Mouse (Mus musculus) frontal cortex, postnatal 25 days (tissue): ENCODE results near the gene Tmem60.

ENCODE experiments used
- DNase-seq, 2 experiments: peaks; one replicate each; pipeline ENCODE4 v3.0.0; 2022; ENCODE audit warnings: low spot score in 2 of 2

Gene Tmem60

DNA sequence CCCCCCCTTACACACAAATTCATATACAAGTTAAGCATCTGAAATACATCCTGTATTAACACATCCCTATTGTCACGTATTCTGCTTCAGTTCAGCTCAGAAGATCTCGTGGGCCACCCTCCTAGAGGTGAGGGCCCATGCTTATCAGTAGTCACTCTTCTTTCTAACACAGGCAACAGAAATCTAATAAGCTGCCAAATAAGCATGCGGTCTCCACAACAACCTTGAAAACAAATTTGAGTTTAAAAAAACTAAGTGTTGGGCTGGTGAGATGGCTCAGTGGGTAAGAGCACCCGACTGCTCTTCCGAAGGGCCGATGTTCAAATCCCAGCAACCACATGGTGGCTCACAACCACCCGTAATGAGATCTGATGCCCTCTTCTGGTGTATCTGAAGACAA is 24.2 kb downstream of the Tmem60 start:
- no peak for DNase-seq

DNA sequence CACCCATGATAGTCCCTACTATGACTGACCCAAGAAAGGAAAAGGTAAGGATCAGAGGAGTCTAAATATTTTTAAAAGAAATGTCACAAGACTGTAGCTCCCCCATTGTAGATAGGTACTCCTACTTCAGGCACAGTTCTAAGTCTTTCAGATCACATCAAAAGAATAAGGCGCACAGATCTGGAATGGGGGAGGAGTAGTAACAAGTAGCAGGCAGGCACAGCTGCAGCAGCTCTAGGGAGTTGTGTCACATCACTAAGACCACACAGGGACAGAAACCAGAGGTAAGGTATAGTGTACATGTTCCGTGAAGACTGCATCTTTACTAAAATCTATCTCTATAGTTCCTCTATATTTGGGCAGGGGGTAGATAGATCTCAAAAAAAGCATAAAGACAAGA is 29.8 kb downstream of the Tmem60 start:
- no peak for DNase-seq

DNA sequence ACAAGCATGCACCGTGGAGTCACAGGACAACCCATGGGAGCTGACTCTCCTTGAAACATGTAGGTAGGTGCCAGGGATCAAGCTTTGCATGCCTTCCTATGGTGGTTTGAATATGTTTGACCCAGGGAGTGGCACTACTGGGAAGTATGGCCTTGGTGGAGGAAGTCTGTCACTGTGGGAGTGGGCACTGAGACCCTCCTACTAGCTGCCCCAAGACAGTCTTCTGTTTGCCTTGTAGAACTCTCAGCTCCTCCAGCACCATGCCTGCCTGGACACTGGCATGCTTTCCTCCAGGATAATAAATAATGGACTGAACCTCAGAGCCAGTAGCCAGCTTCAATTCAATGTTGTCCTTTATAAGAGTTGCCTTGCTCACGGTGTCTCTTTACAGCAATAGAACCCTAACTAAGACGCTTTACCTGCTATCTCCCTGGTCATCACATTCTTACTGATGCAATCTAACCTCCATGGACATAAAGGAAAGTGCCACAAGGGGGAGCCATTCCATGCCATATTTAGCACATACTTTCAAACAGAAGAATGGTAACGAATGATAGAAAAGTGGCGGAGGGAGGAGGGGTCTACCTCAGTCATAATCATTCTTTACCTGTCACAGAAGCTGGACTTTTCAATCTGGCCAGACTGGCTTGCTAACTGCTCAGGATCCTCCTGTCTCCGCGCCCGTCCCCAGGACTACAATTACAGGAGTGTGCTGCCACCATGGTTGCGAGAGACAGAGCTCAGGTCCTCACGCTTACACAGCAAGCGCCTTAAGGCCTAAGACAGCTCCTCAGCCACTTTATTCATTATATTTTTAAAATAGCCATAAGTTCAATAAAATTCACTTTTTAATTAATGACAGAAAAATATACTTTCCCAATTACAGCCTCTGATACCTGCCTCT is 31.6 kb downstream of the Tmem60 start:
- DNase-seq = peak; percentile 58 to 64

DNA sequence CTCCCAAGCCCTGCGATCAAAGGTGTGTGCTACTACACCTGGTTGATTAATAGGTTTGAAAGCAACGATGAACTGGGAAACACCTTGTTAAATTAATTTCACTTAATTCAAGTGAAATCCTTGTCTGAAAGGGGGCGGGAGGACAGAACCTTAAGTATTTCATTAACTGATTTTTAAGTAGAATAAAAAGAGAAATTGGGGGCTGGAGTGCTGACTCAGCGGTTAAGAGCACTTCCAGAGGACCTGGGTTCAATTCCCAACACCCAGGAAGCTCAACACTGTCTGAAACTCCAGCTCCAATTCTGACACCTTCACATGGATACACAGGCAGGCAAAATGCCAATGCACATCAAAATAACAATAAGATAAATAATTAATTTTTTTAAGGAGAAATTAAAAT is 37.0 kb downstream of the Tmem60 start:
- no peak for DNase-seq

DNA sequence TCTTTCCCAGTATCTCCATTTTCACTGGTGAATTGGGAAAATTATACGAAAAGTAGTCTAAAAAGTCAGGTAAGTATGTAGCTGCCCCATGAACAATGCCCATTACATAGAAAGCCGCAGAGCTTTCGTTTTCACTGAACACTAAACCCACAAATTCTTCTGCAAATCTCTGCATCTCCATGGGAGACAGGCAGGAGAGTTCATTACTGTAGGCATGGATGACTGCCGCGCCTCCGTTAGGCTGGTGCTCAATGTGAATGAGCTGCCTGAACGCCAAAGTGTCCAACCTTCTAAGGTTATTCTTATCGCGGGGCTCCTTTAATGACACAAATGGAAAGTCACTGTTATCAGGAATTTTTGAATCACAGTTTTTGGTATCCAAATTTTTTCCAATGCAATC is 37.6 kb downstream of the Tmem60 start:
- no peak for DNase-seq

DNA sequence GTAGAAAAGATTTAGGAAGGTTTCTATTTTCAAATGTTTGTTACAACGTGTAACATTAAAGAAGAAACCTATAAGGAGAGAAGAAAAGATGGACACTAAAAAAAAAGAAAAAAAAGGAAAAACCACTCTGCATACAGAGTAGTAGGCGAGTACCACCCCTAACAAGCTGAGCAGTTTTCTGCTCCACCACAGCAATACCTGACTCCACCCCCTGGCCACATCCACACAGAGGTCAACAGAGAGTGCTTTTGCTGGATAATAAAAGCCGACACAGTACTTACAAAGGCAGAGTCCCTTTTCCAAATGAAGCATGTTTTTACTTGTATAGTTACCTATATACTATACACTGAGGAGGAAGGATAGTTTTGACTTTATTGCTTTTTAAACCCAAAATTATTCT is 42.6 kb downstream of the Tmem60 start:
- no peak for DNase-seq

DNA sequence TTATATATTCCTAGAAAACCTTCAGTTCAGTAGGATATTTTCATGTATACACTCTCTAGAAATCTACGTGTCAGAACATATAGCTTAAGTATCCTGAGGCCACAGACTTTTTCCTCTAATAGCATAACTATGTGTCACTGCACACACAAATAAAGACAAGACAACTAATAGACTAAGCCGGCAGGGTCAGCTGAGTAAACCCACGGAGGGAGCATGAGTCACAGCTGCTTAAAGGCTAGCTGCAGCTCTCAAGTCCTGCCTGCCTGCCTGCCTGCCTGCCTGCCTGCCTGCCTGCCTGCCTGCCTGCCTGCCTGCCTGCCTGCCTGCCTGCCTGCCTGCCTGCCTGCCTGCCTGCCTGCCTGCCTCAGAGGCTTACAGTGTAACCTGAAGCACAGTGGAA is 43.5 kb downstream of the Tmem60 start:
- DNase-seq = no peak

DNA sequence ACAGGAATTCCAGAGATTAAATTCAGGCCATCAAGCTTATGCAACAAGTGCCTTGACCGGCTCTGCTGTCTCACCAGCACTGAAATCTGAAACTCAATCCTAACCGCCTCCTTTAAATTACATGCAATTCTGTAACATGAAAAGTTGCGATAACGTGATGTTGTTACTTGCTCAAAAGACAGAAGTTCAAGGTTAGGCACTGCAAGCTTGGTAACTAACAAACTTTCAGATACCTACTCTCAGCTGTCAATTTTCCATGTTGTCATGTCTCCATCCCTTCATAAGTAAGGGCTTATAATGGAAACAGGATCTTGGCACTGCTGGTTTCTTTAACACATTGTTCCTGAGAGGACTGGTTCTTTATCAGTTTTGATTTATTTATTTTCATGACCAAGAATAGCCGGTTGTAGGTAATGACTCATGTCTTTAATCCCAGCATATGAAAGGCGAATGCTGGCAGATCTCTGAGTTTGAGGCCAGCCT is 47.7 kb downstream of the Tmem60 start:
- DNase-seq = no peak

DNA sequence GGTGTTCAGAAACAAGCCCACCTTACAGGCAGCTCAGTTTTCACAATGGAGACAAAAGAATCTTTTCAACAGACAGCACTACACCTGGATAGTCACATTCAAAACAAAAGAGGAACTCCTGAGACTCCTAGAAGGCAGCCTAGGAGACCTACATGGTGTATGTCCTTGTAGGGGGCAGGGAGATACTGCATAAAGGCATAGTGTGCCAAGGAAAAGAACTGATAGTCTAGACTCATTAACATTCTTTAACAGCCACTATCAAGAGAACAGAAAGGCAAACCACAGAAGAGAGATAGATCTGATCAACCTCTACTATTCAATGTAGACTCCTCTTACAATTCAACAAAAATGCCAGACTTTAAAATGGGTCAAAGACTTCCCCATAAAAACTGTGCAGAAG is 48.4 kb downstream of the Tmem60 start:
- no peak for DNase-seq

DNA sequence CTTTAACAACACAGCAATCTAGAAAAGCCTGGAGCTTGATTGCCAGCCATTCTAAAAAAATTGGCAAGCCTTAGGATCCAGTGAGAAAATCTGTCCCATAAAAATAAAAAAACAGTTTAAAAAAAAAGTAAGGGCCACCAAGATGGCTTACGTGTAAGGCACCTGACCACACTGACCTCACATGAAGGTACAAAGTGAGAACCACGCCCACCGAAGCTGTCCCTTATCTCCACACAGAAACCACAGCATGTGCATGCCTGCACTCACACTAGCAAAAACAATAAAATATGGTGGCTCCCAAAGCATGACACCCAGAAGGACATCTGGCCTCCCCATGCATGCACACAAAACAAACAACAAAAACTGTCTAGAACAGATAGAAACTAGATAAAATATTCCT is 49.3 kb downstream of the Tmem60 start:
- DNase-seq = no peak

DNA sequence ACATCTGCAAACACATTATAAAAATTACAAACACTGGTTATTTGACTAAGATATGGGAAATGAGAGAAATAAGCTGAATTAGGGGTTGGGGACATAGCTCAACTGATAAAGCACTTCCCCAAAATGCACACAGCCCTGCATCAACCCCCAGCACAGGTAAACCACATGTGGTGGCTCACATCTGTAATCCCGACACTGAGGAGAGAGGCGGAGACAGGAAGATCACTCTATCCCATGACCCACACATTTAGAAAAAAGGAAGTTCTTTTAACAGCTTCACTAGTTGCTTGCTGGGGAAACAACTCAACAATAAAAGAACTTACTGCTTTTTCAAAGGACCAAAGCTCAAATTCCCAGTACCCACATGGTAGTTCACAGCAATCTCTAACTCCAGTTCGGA is 50.6 kb downstream of the Tmem60 start:
- no peak for DNase-seq

DNA sequence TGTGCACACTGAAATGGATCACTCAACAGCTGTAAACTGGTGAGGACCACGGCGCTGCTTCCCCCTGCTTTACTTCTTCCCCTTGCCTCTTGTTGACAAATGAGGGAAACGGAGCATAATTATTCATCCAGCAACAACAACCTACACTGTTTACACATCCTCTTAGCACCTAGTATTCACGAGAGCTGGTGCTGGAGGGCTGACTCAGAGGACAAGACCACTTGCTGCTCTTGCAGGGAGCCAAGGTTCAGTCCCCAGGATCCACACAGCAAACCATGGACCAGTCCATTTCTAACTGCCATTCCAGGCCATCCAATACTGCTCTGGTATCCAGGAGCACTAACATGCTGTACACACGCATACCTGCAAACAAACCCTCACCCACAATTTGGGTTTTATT is 53.9 kb downstream of the Tmem60 start:
- DNase-seq = no peak
